Mouse (Mus musculus) spleen, embryonic (tissue): ENCODE data around the gene Daam2.

Source experiments
- CTCF ChIA-PET: fragments of 350-600 bp; sonication (Branson Sonifier 250); formaldehyde crosslinking; loops from one replicate; lab custom pipeline; 2022; lab: Charles Lee

Gene Daam2

GRCm38 (mm10) chr17:49531661-49532060 is 32.5 kb downstream of the Daam2 start:
- CTCF ChIA-PET, result no interaction called here

DNA sequence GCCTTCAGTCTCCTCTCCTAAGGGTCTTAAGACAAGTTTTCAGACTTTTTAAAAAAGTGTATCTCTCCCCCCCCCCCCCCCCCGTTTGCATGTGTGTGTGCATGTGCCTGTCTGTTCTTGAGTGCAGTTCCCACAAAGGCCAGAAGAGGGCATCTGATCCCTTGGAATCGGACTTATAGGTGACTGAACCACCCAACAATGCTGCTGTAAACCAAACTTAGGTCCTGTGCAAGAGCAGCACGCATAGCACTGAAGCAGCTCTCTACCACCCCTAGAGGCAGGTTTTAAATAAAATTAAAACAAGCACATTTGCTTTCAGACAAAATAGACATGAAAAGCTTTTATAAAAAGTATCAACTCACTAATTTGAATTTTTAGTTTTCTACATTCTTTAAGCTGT is 33.9 kb downstream of the Daam2 start:
- CTCF ChIA-PET, result no interaction called here

DNA sequence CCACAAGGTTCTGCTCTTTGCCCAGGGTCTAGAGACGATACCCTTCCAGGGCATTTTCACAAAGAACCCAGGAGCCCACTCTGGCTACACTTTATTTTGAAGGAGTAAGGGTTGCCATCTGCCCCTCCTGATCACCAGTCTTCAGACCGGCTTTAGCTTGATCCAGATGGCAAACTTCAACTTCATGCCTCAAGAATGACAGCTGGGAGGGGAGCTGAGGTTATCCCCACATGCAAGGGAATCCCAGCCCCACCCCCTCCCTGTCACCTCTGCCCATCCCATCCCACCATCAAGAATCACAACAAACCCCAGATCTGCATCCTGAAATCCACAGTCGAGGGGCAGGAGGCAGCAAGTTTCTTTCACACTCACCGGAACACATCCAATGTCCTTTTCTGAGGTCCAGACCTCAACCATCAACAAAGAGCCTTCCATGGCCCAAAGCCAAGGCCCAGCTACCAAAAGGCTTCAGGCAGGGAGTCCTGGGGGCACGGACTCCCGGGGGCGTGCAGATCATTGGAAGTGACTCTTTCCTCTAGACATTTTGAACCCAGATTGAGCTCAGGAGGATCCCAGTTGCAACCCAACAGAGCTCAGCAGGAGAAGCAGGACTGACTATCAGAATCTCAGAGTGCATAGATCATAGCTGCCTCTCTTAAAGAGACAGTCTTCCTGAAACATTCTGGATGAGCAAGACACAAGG is 35.5 kb downstream of the Daam2 start:
- CTCF ChIA-PET, result no interaction called here

DNA sequence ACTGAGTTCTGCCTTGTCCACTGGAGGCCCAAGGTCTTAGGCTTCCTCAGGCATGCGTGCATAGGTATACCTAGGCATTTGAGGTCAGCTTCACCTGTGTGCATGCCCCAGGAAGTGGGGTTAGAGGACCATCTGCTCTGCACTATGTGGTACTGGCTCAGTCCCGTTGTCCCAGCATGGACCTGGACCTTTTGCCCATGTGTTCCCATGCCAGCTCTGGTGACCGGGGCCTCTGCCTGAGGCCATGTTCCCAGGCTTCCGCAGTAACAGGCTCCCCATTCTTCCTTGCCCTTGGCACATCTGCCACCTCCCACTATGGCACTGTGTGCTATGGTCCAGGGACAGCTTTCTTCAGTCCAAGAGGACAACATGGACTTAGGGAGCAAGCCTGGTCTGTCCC is 36.1 kb downstream of the Daam2 start:
- CTCF ChIA-PET, result no interaction called here

DNA sequence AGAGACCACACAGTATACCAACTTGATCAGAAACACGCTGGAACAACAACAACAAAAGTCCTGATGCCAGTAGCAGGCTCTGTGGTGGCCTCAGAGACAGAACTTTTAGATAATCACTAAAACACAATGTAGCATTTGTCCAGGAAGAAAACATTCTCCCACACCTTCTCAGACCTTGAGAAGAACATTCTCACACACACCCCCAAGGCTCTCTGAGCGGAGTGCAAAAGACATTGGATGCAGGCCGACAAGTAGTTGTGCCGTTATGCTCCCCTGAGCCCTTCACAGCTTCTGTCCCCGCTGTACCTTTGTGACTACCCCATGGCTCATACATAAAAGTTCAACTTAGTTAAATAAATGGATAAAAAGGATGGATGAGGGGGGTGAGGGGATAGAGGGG is 37.6 kb downstream of the Daam2 start:
- CTCF ChIA-PET, result no interaction called here

- CTCF ChIA-PET, result no interaction called here
Measured at GRCm38 (mm10) chr17:49525911-49526310, 38.2 kb downstream of the Daam2 start.

DNA sequence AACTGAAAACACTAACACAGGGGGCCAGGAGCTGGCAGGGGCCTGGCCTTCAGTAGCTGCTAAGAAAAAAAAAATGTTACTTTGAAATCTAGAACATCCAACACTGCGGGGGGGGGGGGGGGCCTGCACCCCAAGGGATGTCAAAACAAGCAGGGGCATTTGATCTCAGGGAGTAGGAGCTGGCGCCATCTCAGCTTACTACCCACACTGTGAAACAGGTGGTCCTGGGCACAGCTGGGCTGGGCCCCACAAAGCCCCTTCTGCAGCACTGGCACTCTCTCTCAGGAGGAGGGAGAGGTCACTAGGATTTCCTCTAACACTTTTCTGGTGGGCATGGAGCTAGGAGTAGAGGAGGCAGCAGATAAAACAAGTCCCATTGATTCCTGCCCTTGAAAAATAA is 39.6 kb downstream of the Daam2 start:
- CTCF ChIA-PET, result no interaction called here

DNA sequence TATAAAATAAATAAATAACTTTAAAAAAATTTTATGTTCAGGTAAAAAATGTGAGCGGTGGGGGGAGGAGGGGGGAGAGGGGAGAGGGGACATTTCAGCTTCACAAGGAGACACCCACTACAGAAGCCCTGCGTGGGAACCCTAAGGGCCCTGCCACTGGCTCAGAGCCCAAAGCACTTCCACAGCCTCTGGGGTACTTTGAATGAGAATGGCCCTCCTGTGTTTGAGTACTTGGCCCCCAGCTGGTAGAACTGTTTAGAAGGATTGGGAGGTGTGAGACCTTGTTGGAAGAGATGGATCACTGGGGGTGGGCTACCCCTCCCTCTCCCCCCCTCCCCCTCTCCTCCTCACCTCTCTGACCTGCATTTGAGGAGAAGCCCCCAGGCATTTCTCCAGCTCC is 41.7 kb downstream of the Daam2 start:
- CTCF ChIA-PET, result no interaction called here

DNA sequence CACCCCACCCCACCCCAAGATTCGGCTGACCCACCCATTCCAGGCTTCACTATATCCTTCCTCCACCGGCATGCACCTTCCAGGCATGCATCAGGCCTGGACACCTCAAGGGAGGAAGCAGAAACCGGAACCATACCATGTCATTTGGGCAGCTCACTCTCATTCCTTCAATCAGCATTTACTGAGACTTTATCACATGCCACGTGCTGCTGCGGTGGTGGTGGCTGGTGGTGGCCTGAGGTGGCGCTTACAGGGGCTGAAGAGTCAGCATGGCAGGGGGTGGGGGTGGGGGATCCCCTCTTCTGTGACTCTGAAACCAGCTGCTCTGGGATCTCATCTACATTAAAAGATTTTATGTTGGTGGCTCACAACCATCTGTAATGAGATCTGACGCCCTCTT is 42.1 kb downstream of the Daam2 start:
- CTCF ChIA-PET, result no interaction called here

- CTCF ChIA-PET, result no interaction called here
Measured at GRCm38 (mm10) chr17:49520674-49521073, 43.5 kb downstream of the Daam2 start.

GRCm38 (mm10) chr17:49519576-49520247 is 44.4 kb downstream of the Daam2 start:
- CTCF ChIA-PET, result no interaction called here

DNA sequence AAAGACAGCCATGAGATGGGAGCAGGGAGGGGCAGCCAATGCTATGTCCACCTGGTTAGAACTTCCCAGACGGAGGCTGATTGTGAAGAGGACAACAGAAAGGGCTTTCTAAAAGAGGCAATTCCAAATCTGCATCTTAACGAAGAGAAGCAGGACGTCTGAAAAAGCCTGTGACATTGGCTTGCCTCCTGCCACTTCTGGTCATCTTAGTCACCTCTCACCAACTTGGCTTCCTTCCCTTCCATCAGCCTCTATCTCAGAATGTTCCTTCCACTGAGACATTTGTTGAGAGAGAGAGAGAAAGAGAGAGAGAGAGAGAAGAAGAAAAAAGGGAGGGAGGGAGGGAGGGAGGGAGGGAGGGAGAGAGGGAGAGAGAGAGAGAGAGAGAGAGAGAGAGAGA is 47.1 kb downstream of the Daam2 start:
- CTCF ChIA-PET, result no interaction called here

DNA sequence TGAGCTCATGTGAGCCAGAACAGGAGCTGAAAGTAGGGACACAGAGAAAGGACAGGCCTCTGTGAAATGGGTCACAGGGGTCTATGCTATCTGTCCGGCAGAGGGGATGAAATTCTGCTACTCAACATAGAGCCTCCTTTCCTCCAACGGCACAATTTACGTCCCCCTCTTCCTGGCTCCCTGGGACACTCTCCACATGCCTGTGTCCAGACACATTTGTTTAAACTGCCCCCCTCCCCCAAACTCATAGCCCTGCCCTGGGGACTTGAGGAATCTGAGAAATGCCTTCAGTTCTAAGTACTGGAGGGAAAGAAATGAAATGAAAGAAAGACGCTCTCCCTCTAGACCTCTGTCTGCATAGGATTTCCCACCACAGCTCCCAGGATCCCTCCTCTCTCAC is 48.5 kb downstream of the Daam2 start:
- CTCF ChIA-PET, result no interaction called here

DNA sequence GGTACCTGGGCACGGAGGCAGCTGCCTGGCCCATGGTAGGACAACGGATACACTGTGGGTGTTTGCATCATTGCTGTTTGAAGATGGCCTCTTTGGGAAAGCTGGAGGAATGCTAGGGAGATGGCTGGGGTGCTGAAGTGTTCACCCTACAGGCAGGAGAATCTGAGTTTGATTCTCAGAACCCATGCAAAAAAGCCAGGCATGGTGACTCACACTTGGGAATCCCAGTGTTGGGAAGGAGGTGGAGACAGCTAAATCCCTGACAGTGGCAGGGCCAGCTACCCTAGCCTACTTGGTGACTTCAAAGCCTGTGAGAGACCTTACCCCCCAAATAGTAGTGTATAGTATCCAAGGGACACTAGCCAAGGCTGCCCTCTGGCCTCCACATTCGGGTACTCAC is 49.0 kb downstream of the Daam2 start:
- CTCF ChIA-PET, result no interaction called here

- CTCF ChIA-PET, result no interaction called here
Measured at GRCm38 (mm10) chr17:49512671-49513085, 51.5 kb downstream of the Daam2 start.

DNA sequence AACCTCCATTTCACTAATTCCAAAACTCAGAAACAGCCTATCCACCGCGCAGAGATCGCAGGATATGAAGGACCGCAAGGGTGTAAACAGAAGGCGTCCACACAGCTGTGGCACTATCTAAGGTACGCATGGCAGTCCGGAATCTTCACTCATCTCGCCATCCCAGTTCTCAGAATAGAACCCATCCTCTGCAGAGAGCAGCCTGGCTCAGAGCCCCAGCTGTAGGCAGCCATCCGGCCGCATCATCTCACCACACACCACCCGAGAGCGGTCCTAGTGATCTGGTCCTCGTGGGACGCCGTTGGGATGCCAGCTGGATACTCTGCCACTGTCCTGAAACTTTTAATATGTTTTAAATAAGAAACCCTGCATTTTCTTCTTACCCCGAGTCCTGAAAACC is 54.7 kb downstream of the Daam2 start:
- CTCF ChIA-PET, result no interaction called here

DNA sequence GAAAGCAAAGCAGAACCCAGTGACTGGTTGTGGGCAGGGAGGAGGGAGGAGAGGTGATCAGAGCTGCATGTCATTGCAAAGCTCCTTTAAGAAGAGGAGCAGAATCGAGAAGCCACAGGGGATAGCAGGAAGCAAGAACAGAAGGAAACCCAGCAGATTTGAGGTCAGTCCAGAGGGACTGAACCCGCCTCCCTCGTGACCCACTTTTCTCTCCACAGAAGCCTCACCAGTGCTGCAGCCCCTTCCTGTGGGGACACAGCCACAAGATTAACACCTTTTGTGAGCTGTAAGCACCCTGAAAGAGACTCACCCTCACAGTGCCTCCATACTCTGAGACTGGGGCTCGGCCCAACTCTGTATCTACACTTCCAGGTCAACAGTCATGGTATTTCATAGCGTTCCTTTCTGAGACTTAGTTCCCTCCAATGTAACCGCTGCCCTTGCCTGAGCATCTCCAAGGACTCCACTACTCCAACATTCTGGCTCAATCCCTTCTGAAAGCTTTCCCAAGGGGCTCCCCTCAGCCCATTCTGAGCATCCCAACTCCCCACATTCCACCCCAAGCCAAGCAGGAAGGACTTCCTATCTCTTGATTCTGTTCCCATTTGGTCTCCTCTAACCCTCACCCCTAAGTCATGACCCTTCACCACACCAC is 60.8 kb downstream of the Daam2 start:
- CTCF ChIA-PET, result no interaction called here

DNA sequence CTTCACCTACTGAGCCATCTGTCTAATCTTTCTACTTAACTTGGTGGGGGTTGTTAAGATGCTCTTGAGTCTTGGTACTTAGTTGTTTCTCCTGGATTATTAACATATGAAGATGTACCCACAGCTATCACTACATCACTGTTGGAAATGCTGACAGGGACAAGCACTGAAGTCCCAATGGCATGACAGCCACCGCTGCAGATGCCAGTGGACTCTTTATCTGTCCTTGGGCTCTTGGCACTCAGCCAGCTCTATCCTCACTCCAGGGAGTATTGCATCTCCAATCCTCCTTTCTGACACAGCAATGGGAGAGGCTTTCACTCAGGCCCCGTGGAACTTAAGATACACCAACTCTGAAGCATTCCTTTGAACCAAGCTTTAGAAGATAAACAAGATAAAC is 63.9 kb downstream of the Daam2 start:
- CTCF ChIA-PET, result no interaction called here

GRCm38 (mm10) chr17:49499635-49500034 is 64.5 kb downstream of the Daam2 start:
- CTCF ChIA-PET, result no interaction called here

DNA sequence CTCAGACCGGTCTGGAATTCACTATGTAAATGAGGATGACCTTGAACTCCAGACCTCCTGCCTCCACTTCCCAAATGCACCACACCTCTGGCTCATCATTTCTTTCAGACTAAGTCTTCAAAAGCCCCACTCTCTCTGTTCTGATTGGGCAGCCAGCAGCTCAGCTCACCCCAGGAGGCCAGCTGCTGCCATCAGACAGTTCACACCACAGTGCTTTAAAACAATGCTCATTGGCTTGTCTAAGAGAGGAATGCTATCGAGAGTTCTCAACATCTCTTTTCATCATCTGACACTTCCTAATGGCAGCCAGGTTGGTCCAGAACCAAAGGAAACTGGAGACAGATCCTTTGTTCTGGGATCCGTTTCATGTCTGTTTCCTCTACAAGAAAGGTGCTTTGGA is 66.0 kb downstream of the Daam2 start:
- CTCF ChIA-PET, result no interaction called here

GRCm38 (mm10) chr17:49493276-49493675 is 70.9 kb downstream of the Daam2 start:
- CTCF ChIA-PET, result no interaction called here

GRCm38 (mm10) chr17:49489098-49489497 is 75.0 kb downstream of the Daam2 start:
- CTCF ChIA-PET, result no interaction called here

GRCm38 (mm10) chr17:49484435-49484834 is 79.7 kb downstream of the Daam2 start:
- CTCF ChIA-PET, result no interaction called here
